Mouse (Mus musculus) spleen, adult 18-20 months (tissue): ENCODE results near the gene Tsen2.

Source experiments
- DNase-seq, 2 experiments: peaks; one replicate each; pipeline ENCODE4 v3.0.0; 2022; ENCODE audit warnings: mixed read lengths in 2 of 2

Gene Tsen2

DNA sequence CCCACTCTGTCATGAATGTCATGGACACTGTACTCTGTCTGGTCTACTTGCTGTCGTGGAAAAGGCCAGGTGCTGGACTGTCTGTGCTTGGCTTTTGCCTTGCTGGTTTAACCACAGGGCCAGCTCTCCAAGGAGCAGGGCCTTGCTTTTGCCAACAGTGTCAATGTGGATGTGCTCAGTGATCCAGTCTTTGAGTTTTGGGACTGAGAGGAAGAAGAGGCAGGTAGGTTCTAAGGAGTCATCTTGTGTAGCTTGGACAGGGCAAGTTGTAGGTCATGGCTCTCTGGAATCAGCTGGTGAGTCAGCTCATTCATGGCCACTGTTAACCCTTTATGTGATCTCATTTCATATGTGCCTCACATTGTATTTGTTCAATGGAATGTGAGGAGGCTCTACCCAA is 62.0 kb downstream of the Tsen2 start:
- DNase-seq: no peak

DNA sequence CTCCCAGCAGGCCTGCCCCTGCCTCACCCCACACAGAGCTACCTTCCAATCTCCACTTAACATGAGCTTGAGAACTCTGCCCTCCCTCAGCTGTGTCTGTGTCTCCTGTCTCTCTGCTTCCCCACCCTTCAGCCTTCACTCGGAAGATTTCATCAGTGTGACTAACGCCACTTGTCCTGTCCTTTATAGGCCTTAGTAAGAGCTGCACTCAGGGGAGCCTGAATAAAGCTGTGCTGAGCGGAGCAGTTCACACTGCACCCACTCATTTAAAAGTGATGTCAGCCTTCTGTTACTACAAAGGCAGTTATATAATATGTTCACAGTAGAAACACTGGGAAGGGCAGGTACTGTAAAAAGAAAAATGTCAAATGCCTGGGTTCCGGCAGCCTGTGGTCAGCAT is 63.0 kb downstream of the Tsen2 start:
- no peak for DNase-seq

DNA sequence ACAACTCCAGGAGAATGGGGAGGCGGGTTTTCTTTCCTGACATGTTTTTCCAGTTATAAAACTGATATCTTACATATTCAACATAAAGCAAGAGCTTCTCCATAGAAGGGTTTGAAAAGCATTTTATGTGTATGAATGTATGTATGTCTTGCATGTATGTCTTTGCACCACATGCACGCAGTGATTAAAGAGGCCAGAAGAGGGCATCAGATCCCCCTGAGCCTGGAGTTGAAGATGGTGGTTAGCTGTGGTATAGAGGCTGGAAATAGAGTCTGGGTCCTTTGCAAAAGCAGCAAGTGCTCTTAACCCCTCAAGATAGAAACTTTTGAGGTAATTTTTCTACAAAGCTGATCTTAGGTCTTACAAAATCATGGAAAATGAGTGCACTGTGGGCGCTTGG is 64.7 kb downstream of the Tsen2 start:
- no peak for DNase-seq

DNA sequence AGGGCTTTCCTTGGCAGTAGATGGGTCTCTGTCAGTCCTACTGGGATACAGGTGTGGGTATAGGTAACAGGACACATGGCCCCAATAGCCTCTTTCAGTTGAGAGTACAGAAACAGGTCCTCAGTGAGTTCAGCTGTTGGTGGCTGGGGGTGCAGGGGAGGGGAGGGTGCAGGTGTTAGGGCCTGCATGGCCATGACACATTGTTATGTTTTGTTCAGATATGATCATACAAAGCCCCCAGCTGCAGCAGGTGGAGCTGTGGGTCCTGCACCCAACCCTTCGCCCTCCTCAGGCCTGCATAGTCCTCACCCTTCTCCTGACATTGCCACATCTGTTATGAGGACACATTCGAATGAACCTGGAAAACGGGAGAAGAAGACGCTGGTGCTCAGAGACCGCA is 65.8 kb downstream of the Tsen2 start:
- no peak for DNase-seq

DNA sequence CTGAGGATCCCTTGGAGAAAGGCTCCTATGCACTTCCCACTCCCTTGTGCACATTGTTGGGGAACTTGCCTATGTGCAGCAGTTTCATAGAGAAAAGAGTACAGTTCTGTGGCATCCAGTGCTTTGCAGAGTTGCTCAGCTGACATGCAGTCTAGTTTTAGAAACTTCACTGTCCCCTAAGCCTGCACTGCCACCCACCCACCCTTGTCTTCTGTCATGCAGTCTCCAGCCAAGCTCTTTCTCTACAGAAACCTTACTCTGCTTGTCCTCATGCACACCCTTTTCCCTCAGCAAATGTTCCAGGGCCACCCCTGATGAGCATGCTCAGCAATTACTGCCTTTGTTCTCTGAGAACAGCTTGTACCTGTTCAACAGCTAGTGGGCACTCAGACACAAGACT is 69.3 kb downstream of the Tsen2 start:
- no peak for DNase-seq

DNA sequence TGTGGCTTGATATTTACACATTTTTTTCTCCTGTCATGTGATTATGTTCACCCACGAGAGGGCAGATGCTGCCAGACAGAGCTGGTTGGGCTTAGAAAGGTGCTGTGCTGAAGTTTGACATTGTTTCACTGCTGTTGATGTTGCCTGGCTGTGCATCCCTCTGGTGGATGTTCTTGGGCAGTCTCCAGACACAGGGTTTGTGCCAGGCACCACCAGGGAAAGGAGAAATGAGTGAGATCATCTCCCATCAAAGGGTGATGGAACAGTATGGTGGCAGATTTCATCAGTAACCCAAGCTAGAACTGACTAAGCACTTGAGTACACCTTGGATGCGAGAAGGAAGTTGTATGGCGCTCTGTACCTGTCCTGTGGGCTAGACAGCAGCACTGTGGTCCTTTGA is 71.5 kb downstream of the Tsen2 start:
- DNase-seq: no peak

DNA sequence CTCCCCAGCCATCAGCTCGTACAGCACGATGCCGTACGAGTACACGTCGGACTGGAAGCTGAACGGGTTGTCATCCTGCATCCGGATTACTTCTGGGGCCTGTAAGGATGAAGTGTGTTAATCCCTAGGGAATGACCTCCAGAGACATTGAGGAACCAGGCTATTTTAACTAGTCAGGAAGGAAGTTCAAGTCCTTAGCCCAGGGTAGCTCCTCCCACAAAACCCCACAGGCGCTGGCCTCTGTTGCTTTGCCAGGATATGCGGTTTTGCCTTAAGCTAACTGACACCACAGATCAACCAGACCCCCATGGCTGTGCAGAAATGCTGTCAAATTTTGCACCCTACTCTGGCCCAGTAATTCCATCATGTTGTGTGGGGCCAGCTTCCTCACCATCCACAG is 75.4 kb downstream of the Tsen2 start:
- no peak for DNase-seq

DNA sequence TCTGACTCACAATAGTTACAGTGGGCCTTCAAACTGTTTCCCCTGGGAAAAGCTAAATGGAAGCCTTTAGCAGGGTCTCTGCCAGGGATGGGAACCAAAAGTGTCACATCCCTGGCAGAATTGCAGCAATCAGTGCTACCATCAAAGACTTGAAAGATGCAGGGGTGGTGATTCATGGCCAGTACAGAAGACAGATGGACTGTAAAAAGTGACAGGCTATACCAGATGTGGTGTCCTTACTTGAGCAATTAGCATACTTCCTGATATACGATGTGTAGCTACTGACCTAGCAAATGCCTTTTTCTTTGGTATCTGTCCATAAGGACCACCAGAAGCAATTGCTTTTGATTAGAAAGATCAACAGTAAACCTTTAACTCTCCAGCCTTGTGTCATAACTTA is 76.5 kb downstream of the Tsen2 start:
- DNase-seq: no peak

DNA sequence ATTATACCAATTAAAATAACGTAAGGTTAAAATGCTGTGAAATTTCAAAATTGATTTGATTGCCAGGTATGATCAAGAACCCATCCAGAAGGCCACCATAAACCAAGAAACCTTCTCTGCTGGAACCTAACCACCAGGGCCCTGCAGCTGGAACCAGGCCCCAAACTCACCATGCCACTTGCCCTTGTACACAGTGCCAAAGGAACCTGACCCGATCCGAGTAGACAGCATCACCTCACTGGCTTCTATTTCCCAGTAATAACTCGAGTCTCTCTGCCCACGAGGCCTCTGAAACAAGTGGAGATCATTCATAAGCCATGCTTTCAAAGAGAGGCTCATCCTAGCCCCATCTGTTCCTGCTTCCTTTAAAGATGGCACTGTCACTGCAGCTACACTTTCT is 81.7 kb downstream of the Tsen2 start:
- no peak for DNase-seq
